Mouse (Mus musculus) cerebellum, postnatal 36 days (tissue): ENCODE results near the gene Tubgcp2.

Experiments
- DNase-seq, 2 experiments: peaks; one replicate each; pipeline ENCODE4 v3.0.0; 2021 to 2022; ENCODE audit warnings: mixed read lengths in 2 of 2

Gene Tubgcp2

DNA sequence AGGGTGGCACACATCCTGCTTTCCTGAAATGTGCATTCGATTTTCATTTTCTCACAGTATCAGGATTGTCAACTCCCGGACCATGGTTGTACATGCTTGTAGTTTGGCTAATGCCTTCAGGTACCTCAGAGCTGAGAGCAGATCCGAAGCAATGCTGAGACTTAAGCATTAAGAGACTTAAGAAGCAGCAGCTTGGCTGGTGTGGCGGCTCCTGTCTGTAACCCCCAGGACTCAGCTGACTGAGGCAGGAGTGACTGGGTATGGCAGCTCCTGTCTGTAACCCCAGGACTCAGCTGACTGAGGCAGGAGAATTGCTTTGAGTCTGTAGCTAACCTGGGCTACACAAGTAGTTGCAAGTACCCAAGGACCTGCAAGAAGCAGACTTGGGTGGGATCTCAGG, 9.1 kb upstream of the Tubgcp2 start:
- DNase-seq: no peak

- no peak for DNase-seq
Observed at GRCm38 (mm10) chr7:140042728-140043127, 6.3 kb upstream of the Tubgcp2 start.

GRCm38 (mm10) chr7:140037171-140037555, 694 bp upstream of the Tubgcp2 start:
- DNase-seq: no peak

GRCm38 (mm10) chr7:140035456-140035855, 1.0 kb downstream of the Tubgcp2 start:
- no peak for DNase-seq

DNA sequence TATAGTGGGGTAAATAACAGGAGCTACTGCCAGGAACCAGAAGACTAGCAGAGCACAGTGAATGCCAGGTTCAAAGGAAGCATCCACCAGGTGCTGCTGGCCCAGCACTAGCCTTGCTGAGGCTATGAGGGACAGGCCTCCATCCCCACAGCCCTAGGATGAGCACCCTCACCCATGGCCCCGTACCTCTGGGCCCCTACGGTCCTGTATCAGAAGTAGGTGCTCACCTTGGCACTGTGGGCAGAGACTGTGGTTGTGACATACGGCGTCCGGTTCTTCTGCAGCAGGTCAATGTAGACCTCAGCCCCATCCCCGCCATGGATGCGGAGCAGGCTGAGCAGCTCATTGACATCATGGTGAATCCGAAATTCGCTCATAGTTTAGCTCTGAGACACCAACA, 3.1 kb downstream of the Tubgcp2 start:
- no peak for DNase-seq

GRCm38 (mm10) chr7:140032366-140032765, 4.1 kb downstream of the Tubgcp2 start:
- no peak for DNase-seq

DNA sequence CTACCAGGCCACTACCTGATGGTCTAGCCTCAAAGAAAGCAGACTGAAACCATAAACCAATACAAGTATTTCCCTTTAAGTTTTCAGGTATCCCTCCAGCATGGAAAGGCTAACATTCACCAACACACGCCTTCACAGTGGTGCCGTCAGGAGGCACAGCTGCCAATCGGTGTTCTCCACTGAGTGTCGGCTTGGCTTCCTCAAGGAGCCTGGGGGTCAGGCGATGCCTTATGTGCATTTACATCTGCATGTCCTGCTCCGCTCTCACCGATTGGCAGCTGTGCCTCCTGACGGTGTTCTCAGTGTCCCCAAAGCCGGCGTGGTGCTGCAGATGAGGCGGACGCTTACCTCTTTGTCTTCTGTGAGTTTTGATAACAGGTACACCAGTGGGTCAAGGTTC, 4.7 kb downstream of the Tubgcp2 start:
- DNase-seq: no peak

GRCm38 (mm10) chr7:140011336-140011735, 25.1 kb downstream of the Tubgcp2 start:
- no peak for DNase-seq

- DNase-seq: no peak
Observed at GRCm38 (mm10) chr7:140007781-140008180, 28.7 kb downstream of the Tubgcp2 start.

DNA sequence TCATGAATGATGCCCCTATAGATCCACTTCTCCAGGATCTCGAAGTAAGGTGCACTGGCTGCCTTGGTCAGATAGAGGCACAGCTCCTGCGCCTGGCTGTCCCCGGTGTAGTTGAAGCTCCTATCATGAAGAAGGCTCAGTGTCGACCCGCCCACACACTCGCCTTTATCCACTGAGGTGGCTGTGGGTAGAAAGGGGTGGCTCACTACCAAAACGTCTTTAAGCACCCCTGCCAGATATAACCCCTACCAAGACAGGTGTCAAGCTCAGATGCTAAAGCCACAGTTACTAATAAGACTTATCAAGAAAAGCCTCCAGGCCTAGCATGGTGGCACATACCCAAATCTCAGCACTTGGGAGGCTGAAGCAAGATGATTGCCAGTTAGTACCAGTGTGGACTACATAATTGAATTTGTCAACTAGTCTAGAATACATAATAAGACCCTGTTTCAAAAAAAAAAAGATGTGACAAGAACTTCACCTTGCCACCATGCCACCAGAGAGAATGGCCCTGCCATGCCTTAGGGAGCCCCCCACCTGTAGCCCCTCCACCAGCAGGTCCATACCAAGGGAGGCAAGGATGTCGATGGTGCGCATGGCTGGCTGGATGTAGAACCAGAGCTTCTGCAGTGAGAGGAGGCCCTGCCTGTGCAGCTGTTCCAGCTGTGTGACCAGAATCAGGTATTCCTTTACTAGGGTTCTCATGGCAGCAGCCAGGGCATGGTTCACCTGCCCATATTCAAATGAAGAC, 29.4 kb downstream of the Tubgcp2 start:
- DNase-seq: no peak

GRCm38 (mm10) chr7:140004666-140005065, 31.8 kb downstream of the Tubgcp2 start:
- no peak for DNase-seq

- DNase-seq: no peak
Observed at GRCm38 (mm10) chr7:140001086-140001740, 35.3 kb downstream of the Tubgcp2 start.

- no peak for DNase-seq
Observed at GRCm38 (mm10) chr7:139998691-139999350, 37.6 kb downstream of the Tubgcp2 start.

GRCm38 (mm10) chr7:139994676-139995075, 41.8 kb downstream of the Tubgcp2 start:
- peak; percentile 55 to 71 for DNase-seq

GRCm38 (mm10) chr7:139994202-139994601, 42.3 kb downstream of the Tubgcp2 start:
- no peak for DNase-seq

DNA sequence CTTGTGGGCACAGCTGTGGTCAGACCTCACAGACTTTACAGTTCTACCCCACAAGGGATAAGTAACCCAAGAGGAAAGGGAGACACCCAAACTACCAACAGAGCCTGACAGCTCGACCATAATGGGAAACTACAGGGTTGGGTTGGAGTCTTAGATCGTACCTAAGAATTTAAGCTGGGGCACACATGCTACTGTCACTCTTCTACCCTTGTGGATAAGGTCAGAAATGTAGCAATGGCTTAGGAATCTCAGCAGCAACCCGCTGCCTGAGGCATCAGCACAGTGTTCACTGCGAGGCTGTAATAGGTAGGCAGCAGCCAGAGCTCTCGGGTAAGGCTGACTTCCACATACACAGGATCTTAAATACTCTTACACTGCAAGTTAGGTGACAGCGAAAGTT, 42.9 kb downstream of the Tubgcp2 start:
- DNase-seq: no peak

DNA sequence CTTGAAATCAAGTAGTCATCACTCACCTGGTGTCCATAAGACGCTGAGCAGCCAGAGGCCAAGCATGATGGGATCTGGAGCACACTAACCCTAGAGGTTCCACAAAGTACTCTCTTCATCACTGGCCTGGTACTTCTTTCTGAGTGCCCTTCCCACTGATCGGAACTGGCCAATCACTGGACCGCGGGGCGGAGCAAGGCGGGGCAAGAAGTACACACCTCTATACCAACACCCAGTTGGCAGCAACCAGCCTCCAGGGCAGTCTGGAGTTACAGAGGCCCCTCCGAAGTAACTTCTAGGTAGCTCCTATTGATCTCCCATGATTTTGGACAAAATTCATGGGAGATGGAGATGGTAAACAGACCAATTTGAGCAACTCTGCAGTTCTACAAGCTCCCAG, 44.1 kb downstream of the Tubgcp2 start, which contains the start of gene Adam8:
Gene Adam8 (minus strand): TSS at position 157 of the 400 bp plus-strand sequence.
- DNase-seq: no peak

GRCm38 (mm10) chr7:139990864-139991394, 45.5 kb downstream of the Tubgcp2 start:
- no peak for DNase-seq

- no peak for DNase-seq
Observed at GRCm38 (mm10) chr7:139988272-139988671, 48.2 kb downstream of the Tubgcp2 start.

GRCm38 (mm10) chr7:139984505-139984904, 52.0 kb downstream of the Tubgcp2 start:
- no peak for DNase-seq

DNA sequence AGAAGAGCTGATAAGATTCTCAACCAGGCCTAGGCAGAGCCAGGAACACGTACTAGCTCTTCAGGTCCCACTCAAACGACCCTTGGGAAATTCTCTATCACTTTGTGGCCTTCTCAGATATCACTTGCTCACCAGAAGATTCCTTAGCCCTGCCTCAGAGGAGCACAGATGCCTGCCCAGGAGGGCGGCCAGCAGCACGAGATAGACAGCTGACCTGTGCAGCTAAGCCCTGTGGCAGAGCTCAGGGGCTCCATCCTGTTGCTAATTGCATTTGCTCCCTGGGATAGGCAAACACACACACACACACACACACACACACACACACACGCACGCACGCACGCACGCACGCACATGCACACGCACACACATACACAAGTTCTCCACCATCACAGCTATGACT, 54.4 kb downstream of the Tubgcp2 start:
- DNase-seq: no peak

GRCm38 (mm10) chr7:139980778-139981177, 55.7 kb downstream of the Tubgcp2 start:
- DNase-seq: no peak

GRCm38 (mm10) chr7:139979011-139979719, 57.3 kb downstream of the Tubgcp2 start:
- DNase-seq: no peak
